Mouse (Mus musculus): ENCODE measurements around the gene Cdk7.

GRCm38 (mm10) chr13:100730153-100730860 is 432 bp downstream of the Cdk7 start:
- TF ChIP-seq CTCF (conservative IDR thresholded peaks at IDR 0.05 in 1 of 2, IDR thresholded peaks at IDR 0.05 in 1 of 2; ENCODE audit: low read depth in 2 of 2, low read length in 2 of 2) (no peak), ZNF384 (IDR thresholded peaks at IDR 0.05; ENCODE audit: low read depth, low read length) (no peak), POLR2AphosphoS2 (IDR thresholded peaks at IDR 0.05; ENCODE audit: low read depth, low read length) (no peak), POLR2A (IDR thresholded peaks at IDR 0.05; ENCODE audit: low read depth, low read length) (no peak), BHLHE40 (IDR thresholded peaks at IDR 0.05; ENCODE audit: low read depth, low read length) (no peak)

Measured in CH12.LX (cell line).